Mouse (Mus musculus) heart, embryonic 16.5 days (tissue): ENCODE results near the gene Dab2ip. TPM values are rescaled to one million over a fixed set of nuclear protein-coding genes. Genes with fewer than 3 reads are reported as not detected.

Experiments
- polyA plus RNA-seq: library from polyadenylated mRNA; unstranded; fragments of >200 nt; fragmentation: Nextera tagmentation; extraction: Ambion mirVana; gene quantifications from 2 replicates; pipeline ENCODE4 v1.2.1, GENCODE M21; 2015

The Dab2ip gene
- polyA plus RNA-seq, 1 experiment from 2014 or later = 27.1 TPM

Other genes starting within 250 kb of the Dab2ip start
- gene Stom, start 221.3 kb upstream of the Dab2ip start, polyA plus RNA-seq = 61.1 and 64.2 TPM in 2 replicates
- not detected in 2 replicates for gene 4930568D16Rik, start 190.5 kb upstream of the Dab2ip start, polyA plus RNA-seq
- gene 4930402F06Rik, start 161.1 kb upstream of the Dab2ip start, polyA plus RNA-seq = not detected in 2 replicates
- gene Ggta1, start 95.0 kb upstream of the Dab2ip start, polyA plus RNA-seq = 28.6 and 30.9 TPM in 2 replicates